Mouse (Mus musculus) urinary bladder, adult 2 months (tissue): ENCODE results near the gene Nlgn1. TPM values are rescaled to one million over a fixed set of nuclear protein-coding genes. Genes with fewer than 3 reads are reported as not detected.
"Not testable (repeated sequence)": the region's sequence is repeated elsewhere in the genome, so short reads cannot be mapped to it uniquely, and the experiment has no call there.

ENCODE experiments used
- DNase-seq: peaks from one replicate; pipeline ENCODE4 v3.0.0; 2022; ENCODE audit warnings: low spot score
- polyA plus RNA-seq: library from polyadenylated mRNA; depleted of rRNA; stranded (reverse); fragments of >200 nt; gene quantifications from 2 replicates; pipeline ENCODE4 v1.2.3, GENCODE M21; 2012

Gene Nlgn1
- polyA plus RNA-seq, 1 experiment, result 0.29 TPM

DNA sequence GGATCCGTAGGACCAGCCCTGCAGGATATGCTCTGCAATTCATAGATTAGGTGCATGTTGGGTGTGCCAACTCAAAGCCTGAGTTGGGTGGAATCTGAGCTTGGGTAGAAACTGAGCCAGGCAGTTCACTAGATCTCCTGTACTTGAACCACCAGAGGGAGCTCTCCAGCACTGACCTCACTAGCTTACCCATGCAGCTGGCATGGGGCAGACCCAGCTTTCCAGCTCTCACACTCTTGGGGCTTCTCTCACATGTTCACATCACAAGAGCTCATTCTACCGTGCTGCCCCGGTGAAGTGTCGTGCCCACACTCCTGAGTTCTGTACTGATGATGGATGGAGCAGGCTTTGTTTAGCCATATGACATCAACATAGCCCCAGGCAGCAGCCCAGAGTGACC lies 679.2 kb downstream of the Nlgn1 start:
- no peak for DNase-seq

DNA sequence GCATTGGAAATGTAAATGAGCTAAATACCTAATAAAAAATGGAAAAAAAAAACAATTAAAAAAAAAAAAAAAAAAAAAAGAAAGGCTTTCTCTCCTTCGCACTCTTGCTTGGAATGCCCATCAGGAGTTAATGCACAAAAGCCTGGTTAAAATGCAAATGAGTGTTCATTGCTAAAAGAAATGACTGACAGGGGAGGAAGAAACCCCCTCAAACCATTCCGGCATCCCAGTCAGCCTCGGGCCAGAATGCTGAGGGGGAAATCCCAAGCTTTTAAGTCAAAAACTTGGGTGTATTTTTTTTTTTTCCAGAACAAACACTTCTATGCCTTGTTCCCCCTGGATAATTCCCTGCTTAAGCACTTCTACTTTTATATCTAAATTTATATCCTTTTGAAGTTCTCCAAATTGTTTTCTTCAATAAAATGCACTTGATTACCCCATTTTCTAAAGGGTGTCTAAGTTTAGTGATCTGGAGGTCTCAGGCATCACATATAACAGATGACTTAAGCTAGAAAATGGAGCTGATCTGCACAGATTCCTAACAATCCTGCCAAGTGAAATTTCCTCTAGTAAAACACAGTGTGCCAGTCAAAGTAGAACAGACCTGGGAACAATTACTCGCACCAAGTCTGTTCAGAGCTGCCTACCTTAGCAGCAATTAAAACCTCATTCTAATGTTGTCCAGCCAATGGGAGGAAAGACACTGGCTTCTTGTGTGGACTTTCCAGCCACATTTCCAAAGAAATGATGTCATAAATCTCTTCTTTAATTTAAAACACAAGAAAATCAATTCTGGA lies 686.2 kb downstream of the Nlgn1 start:
- no peak for DNase-seq

DNA sequence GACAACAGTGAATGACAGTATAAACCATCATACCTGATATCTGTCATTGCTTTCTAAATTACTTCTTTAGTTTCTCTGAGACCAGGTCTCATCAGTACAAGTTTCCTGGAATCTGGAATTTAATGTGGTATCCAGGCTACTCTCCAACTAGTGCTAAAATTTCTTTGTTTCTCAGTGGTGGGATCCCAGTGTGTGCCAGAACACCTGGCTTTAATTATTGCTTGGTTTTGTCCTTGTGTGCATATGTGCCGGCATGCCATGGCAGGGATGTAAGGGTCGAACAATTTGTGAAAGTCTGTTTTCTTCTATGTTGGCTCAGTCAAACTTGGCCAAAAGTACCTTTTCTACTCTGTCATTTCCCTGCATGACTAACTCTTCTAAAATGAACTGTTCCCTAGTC lies 703.1 kb downstream of the Nlgn1 start:
- no peak for DNase-seq

DNA sequence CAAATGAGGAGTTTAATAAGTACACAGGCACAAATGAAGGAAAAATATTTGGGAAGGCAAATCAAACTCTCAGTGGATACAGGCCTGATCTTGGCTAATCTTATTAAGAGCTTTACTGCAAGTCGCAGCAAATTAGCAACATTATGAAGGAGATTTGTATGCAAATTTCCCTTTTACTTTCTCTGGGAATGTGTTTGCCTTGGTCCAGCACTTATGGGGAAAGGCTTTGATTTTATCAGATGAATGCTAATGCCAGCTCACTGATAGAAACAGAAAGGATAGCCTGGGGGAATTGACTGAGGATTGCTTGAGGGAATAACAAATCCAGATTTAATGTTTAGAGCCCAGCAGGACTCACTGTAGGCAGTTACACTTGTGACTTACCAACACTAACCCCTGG lies 725.7 kb downstream of the Nlgn1 start:
- no peak for DNase-seq

DNA sequence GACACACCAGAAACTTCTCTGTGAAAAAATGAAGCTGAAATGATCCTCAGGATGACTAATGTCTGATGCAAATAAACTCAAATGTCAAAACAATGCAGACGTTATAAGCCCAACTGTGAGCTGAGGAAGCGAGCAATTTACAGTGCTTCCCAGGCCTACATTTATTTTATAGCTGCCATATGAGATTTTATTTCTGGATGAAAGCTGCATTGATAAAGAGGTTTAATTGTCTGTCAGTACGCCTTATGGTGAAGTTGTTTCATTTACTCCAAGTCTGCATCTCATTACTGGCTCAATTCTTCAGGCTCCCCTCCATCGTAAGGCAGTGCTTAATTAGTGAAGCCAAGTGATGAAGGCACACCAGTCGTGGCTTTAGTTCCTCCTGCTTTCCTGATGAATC lies 734.7 kb downstream of the Nlgn1 start:
- DNase-seq, result no peak

DNA sequence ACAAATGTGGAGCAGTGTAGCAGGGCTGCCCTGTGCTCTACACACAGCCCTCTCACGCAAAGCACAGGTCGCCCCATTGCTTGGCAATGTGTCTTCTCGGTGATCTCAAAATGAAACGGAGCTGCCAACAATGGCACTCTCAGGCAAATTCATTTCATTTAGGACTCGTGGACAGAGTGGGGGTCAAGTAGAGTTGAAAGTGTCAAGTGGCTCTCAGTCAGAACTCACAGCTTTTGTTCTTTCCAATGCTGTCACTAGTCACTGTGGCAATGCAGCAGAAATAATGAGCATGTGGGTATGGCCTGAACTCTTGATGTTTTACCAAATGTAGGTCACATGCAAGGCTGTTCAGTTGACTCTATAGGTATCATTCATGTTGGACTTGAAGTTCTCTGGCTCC lies 756.7 kb downstream of the Nlgn1 start:
- DNase-seq, result no peak

DNA sequence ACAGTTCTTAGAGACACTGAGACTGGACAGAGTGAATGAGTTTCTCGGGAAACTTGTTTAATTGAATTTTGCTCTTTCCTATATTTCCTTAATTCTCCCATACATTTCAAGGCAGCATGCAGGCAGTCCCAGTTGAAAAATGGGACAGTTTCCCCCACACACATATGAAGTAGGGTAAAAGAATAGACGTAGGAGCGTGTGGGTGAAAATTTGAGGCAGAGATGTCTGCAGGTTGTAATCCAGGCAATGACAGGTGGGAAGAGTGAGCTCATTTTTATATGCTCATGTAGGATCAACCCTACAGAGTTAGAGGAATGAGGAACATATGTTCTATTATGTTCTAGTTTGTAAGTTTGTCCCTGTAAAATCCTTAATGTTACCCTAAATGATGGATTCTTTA lies 757.4 kb downstream of the Nlgn1 start:
- no peak for DNase-seq

DNA sequence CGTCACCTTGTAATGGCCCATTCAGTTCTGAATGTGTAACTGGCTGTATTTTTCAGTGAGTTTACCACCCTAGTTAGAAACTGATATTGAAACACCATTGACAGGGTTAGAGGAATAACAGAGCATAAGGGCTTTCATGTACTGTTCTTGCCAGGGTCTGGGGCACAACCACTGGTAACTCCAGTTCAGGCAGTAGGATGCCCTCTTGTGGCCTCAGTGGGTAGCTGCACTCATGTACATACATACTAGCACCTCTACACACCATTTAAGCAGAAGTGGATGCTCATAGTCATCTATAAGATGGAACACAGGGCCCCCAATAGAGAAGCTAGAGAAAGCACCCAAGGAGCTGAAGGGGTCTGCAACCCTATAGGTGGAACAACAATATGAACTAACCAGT lies 773.7 kb downstream of the Nlgn1 start:
- not testable (repeated sequence) for DNase-seq

DNA sequence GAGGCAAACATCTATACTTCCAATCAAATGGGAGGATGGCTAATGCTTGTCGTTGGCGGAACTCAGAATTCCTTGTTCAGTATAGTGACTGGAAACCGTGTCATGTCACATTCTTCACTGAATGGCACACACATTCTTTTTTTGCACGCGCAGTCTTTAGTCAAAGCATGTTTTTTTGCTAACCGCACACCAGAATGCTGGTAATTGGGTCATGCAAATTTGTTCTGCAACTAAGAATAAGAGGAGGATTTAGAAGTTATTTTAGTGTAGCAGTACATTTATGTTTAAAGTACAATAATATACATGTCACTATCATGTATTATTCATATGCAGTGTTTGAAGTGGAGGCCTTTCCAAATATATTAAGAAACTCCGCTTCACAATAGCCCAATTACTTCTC lies 783.2 kb downstream of the Nlgn1 start:
- not testable (repeated sequence) for DNase-seq

DNA sequence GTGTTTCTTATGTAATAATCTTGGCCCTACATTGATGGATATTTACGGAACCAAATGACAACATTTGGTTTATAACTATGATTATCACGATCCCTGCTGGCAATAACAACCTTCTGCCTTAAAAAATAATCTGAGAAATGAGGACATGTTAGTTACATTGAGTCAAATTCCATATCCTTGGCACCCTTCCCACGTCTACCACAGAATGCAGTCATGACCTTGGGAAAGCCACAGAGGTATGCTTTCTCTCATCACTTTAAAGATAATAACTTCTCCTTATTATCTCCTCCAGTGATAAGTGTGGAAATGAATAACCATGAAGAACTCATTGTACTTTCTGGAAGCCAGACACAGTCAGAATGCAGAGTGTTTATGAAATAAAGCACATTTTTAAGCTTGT lies 808.0 kb downstream of the Nlgn1 start:
- DNase-seq, result not testable (repeated sequence)

DNA sequence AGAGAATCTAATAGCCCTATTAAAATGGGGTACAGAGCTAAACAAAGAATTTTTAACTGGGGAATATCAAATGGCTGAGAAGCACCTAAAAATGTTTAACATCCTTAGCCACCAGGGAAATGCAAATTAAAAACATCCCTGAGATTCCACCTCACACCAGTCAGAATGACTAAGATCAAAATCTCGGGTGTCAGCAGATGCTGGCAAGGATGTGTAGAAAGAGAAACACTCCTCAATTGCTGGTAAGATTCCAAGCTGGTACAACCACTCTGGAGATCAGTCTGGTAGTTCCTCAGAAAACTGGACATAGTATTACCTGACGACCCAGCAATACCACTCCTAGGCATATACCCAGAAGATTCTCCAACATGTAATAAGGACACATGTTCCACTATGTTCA lies 869.2 kb downstream of the Nlgn1 start:
- no peak for DNase-seq

DNA sequence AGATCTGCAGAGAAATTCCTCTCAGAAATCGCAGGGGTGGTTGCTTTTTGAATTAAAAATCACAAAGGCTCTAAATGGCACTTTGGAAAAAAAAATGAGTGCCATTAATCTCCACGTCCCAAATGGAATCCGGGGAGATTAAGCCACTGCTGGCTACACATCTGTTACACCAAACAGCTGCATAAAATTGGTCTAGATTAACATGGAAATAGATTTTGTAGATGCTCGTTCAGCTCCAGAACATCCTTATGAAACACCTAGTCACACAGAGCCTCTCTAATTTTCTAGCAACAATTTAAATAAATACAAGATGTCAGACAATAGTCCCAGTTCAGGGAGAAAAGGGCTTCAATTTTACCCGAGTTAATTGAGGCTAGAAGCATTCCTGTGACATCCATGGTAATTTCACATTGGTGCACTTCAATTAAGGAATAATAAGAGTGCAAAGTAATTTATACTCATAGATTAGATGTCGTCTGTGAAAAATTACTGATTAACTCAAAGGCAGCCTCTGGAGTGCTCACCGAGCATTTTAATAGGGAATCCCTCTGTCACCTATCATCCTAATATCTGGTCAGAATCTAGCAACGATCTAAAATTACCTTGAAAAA lies 875.9 kb downstream of the Nlgn1 start:
- DNase-seq, result no peak

DNA sequence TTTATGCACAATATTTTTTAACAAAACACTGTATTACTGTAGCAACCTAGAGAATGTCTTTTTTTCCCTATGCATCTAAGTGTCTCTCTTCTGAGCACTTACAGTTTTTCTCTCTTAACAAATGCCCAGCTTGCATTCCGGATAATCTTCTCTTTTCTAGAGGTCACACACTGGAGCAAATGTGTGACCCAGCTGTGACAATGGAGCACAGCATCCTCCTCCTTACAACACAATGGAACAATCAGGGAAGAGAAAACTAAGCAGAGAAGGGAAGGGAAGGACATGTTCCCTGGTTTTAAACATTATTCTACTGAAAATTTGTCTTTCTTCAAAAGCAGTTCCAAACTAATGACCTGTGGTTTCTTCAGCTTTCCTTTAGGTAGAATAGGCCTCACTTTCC lies 879.9 kb downstream of the Nlgn1 start:
- DNase-seq, result no peak

DNA sequence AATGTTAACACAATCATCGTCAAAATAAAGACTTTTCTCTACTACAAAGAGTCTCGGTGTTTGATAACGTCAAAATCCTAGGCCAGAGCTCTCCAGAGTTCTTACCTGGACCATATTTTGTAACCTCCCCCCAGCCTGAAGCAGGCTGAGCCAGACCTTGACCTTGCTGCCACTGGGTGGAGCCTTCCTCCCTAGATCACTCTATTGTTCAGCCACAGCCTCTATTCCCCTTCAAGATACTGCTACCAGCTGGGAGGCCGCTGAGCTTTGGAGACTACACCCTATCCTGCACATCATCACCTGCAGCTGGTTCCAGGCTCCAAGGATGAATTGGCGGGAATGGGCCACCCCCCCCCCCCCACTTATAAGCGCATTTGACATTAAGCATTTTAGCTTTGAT lies 881.8 kb downstream of the Nlgn1 start:
- DNase-seq, result no peak

DNA sequence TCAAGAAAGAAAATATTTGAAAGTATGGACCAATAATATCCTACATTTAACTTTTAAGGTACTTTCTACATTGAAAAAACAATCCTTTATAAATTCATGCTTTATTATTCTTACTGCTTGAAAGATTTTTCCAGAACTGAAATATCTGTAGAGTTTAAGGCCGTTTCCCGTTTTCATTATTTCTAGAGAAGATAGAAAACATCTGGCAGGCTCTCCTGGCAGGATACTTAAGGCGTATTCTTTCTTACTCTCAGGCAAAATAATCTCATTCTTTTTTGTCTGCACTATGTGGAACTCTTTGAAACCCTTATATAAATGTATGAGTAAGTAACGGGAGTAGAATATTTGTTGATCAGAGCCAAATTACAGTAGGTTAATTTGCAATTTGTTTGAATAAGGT lies 882.9 kb downstream of the Nlgn1 start:
- no peak for DNase-seq

DNA sequence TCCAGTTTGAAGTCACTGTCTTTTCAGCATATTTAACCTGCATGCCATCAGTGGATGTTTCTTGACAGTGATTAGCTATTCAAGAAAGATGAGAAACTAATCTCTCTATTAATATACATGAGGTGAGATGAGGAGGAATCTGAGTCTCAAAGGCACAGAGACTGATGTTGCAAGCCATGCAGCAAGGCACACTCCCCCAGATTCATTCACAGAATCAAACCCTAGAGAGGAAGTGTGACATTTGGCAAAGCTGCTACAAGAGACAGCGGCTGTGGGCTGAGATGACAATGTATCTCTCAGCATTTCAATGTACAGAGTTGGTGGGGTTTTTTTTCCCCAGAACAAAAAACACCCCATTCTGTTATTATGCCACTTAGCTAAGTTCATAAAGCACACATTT lies 885.1 kb downstream of the Nlgn1 start:
- DNase-seq, result no peak

DNA sequence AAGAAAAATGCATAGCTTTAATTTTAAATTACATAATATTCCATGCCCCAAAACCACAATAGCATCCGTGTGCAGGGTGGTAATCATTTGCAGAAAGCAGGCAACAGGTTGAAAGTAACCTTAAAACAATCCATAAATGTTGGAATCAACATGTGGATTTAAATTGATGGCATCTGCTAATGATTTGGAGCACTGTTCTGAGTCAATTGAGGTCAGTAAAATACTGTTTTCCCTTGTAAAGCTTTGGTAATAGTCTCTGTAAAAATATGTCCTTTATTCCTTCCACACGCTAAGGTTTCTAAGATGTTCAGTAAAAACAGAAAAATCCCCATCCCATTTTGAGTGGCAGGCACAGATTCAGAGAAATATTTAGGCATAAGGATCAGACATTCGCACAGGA lies 888.6 kb downstream of the Nlgn1 start:
- no peak for DNase-seq

DNA sequence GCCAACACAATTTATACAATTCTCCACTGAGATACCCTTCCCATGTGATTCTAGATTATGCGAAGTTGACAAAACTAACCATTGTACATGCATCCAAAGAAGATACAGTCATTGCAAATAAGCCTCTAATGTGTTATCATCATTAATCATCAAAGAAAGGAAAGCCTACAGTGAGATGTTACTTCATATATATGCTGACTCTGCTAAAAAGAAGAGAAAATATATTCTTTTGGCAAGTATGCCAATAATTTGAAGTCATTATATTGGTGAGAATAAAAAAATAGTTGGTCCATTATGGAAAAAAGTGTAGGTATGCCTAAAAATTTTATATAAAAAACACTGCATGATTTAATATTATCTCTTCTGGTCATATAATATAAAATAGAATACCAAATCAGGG lies 889.6 kb downstream of the Nlgn1 start:
- no peak for DNase-seq

DNA sequence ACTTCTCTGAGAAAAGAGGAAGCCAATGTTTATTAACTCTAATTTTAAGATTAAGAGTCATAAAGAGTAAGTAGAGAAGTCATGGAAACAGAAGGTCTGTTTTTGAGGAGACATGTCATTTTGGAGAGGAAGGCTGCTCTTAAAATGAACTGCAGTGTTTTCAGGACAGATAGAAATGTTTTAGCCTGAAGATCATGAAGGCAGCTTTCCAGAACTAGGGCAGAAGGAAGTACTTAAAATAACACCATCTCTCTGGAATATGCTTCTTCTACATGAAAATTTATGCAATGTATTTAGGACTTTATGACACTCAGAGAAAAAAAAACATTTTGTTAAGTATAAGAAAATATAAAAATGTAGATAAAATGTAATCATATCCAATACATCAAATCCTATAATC lies 905.3 kb downstream of the Nlgn1 start:
- DNase-seq, result no peak

DNA sequence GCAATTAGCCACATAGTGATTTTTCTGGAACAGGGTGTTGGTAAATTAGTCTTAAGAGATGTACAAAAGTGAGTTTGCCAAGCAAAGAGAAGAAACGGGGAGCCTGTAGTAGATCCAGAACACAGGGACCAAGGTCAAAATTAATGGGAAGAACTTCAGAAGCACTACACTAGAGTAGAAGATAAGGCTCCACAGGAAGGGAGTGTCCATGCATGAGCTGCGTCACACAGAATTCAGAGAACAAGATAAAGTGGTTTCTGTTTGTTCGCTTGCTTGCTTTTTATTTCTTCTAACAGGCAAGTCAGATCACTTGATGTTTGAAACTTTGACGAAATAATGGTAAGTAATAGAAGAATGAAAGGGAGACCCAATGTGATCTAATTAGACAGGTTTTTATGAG lies 920.3 kb downstream of the Nlgn1 start:
- DNase-seq, result no peak
